Mouse (Mus musculus): ENCODE measurements around the gene Tldc1.

Tldc1 gene

DNA sequence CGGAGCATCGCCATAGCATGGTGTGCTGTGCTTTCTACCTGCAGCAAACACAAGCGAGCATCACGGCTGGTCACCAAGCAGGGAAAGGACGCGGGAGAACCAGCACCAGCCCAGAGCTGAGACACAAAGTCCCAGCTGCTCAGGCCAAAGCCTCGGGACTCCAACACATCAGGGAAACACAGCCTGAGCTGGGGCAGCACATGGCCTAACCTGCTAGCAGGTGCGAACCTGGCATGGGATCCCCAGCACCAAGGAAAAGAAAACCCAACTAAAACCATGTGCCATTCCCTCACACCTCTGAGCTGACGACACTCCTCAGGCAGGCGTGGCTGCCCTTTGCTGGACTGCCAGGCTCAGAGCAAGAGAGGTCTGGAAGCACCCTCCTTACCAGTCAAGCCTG lies 12.9 kb downstream of the Tldc1 start:
- DNase-seq = no peak

- DNase-seq = no peak
These were observed 15.7 kb downstream of the Tldc1 start for GRCm38 (mm10) chr8:119762226-119763220.

- DNase-seq = no peak
These were observed 16.5 kb downstream of the Tldc1 start for GRCm38 (mm10) chr8:119761692-119762091.

DNA sequence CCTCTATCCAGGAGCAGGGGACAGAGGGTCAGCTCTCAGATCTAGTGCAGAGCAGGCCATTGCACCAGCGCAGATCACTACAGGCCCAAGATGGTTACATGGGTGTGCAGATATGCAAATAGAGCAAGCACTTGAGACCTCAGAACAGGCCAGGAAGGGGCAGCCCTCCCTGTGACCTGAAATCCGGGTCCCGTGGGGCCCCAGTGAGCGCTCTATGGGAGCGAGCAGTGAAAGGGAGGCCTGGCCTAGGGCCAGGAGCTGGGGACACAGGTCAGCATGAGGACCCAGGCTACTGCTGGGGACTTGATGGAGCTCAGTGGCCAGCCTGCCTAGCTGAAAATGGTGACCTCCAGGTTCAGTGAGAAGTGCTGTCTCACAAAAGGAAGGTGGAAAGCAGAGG lies 21.7 kb downstream of the Tldc1 start:
- no peak for DNase-seq

- no peak for DNase-seq
These were observed 22.1 kb downstream of the Tldc1 start for GRCm38 (mm10) chr8:119756147-119756461.

GRCm38 (mm10) chr8:119755238-119756146 lies 22.7 kb downstream of the Tldc1 start:
- no peak for DNase-seq

DNA sequence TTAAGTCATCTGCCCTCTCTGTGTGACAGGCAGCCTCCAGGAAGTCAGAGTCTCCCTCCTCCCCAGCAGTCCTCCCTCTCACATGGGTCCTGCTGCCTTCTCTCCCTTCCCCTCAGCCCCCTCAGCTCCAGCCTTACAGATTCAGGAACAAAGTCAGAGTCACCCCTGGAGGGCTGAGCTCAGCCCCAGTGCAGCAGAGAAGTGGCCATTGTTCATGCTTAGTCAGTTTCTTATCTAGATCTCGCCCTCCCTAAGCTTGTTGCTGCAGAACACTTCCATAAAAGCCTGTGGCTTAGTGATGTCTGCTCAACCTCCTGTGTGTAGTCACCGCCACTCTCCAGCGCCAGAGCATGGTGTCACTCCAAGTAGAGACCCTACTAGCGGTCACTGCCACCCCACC lies 33.6 kb downstream of the Tldc1 start:
- no peak for DNase-seq

DNA sequence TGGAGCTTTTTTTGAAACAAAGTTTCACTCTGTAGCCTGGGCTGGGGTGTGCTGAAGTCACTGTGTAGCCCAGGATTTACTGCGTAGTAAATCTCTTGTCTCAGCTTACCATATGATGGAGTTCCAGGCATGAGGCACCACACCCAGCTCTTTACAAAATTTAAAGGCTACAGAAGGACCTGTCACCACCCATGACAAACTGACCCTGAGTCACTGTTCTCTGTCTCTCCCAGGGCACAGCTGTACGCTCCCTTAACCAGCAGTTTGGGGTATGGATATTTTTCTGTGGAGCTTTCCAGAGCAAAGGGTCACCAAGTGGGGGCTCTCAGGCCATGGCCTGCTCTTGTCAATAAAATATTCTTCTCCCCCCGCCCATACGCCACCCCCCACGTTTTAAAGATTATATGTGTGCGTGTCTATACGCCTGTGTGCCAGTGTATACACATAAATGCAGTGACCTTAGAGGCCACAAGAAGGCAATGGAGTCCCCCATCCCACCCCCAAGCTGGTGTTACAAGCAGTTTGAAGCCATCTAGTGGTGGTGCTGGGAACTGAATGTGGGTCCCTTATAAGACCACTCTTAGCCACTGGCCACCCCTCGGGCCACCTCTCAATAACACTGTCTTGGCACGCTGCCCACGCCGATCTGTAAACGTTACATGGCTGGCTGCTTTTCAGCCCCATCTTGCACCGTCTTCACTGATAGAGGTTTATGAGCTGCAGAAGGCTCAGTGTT lies 34.8 kb downstream of the Tldc1 start:
- peak; percentile 60 for DNase-seq

- DNase-seq = no peak
These were observed 35.8 kb downstream of the Tldc1 start for GRCm38 (mm10) chr8:119742409-119742808.

DNA sequence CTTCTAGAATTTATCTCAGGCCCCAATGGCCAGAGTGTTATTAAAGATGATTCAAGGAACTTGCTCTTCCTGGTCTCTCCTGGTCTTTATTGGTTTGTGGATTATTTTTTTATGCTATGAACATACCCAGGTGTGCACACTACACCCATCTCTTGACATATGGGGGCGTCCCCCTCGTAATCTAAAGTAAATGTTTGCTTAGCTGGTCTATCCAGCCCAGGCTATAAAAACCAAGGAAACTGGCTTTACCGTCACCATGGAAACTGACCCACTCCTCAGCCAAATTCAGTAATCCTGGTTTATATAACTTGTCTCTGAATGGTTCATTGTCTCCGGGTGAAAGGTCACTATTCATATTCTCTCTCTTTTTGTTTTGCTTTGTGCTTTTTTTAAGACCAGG lies 37.6 kb downstream of the Tldc1 start:
- no peak for DNase-seq

- DNase-seq = no peak
These were observed 39.9 kb downstream of the Tldc1 start for GRCm38 (mm10) chr8:119738129-119738907.

- no peak for DNase-seq
These were observed 40.9 kb downstream of the Tldc1 start for GRCm38 (mm10) chr8:119737093-119737900.

DNA sequence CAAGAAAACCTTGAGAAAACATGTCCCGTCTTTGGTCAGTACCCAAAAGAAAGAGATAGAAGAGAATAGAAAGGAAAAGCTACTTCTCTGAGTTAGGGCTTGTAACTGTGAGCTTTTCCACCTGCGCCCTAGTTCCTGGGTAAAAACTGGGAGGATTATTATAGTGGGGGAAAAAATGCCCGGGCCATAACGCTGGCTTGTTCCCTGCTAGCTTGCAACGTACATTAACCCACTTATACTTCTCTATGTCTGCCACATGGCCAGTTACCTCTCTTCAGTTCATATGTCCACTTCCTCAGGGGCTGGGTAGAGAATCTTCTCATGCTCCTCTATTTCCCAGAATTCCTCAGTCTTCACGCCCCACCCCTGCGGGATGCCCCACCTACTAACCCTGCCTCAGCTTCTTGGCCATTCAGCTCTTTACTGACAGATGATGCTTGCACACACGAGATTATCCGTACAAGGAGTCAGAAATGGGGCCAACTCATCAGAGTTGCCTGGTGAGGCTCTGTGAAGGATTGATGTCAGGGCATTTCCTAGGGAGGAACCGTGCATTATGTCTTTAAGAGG lies 41.8 kb downstream of the Tldc1 start:
- no peak for DNase-seq

DNA sequence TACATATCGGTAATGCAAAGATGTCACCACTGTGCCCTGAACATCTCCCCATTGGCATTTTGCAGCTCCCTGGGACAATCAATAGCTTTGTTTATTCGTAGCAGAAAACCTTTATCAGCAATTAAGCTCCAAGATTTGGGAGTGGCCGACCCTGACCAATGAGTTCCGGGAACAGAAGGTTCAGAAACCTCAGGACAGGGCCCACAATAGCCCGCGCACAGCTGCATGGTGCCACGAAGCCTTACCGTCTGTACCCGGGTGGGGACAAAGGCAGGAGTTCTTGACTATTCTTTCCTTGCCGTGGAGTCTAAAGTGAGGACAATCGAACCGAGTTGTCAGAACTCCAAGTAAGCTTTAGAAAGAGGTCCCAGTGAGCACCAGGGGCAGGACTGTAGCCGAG lies 46.1 kb downstream of the Tldc1 start:
- no peak for DNase-seq

- no peak for DNase-seq
These were observed 49.8 kb downstream of the Tldc1 start for GRCm38 (mm10) chr8:119728351-119728895.

- no peak for DNase-seq
These were observed 51.1 kb downstream of the Tldc1 start for GRCm38 (mm10) chr8:119727093-119727492.

GRCm38 (mm10) chr8:119724596-119724995 lies 53.6 kb downstream of the Tldc1 start:
- no peak for DNase-seq

DNA sequence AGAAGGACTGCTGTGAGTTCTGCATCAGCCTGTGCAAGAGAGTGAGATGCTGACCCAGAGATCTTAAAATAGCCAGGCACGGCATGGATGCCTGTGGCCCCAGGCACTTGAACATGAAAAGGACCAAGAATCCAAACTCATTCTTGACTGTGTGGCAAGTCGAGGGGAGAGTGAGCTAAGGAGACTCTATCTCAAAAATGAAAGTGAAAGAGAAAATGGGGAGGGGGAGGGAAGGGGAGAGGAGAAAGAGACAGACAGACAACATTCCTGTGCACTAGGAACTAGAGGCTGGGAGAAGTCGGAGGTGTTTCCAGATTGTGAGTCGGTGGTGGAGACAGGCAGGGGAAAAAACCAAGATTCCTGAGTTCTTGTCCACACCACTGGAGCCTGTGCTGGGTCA lies 54.5 kb downstream of the Tldc1 start:
- no peak for DNase-seq

- DNase-seq = no peak
These were observed 55.9 kb downstream of the Tldc1 start for GRCm38 (mm10) chr8:119722348-119722747.

DNA sequence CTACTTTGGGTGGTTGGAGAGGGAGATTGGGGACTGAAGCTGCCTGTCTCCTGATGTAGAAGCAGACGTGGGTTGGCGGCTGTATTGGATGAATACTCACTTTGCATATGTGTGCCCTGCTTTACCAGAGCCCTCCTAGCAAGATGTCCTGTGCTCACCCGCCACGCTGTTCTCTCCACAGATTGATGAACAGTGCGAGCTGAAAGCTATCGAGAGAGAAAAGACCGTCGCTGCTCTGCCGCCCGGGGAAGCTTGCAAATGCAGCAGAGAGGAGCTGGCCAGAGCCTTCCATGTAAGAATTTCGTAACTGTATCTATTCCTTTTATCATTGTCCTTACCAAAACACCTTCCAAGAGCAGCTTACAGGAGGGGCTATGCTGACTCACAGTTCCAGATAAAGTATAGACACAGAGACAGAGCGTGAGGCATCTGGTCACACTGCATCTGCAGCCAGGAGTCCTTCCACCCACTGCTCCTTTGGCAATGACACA lies 59.2 kb downstream of the Tldc1 start:
- peak; percentile 28 for DNase-seq

Measured in right cerebral cortex, postnatal 14 days (tissue).